Mouse (Mus musculus): ENCODE measurements around the gene Arl4c. TPM values are rescaled to one million over a fixed set of nuclear protein-coding genes. Genes with fewer than 3 reads are reported as not detected.

Gene Arl4c
- polyA plus RNA-seq, 1 experiment from 2014 or later = 1.5 TPM

- Histone ChIP-seq H3K36me3 (replicated peaks; ENCODE audit: insufficient read depth, low read length) (no peaks in the 10 kb centered on the region), H3K9ac (replicated peaks) (no peak overlapping the region), H3K9me3 (ENCODE audit: low read length) (no peaks in the 10 kb centered on the region), H3K27me3 (ENCODE audit: insufficient read depth, low read length) (peaks cover 8% of the 10 kb centered on the region), H3K4me1 (ENCODE audit: insufficient read depth) (no peaks in the 10 kb centered on the region), H3K4me3 (ENCODE audit: low read depth, low read length) (no peak overlapping the region), H3K27ac (ENCODE audit: low read depth) (no peak overlapping the region), H3K4me2 (ENCODE audit: low read depth, low read length) (no peak overlapping the region)
- WGBS (ENCODE audit: insufficient replicate concordance) = 71% methylated on average over 6 of the region's 6 CpGs
- DNase-seq (no peak), ATAC-seq (no peak)
- TF ChIP-seq EP300 (IDR thresholded peaks at IDR 0.05; ENCODE audit: low read depth) (no peak), CTCF (IDR thresholded peaks at IDR 0.05; ENCODE audit: low read depth) (no peak)
These were observed 5.5 kb upstream of the Arl4c start for GRCm38 (mm10) chr1:88707536-88707935.

- H3K9me3 ChIP-seq (ENCODE audit: low read length) = no peaks in the 10 kb centered on the region
- peaks cover 3% of the 10 kb centered on the region; the same call in 1 of the 2 replicates for H3K4me1 ChIP-seq (ENCODE audit: insufficient read depth)
- DNase-seq (peak; percentile 91), ATAC-seq (peak; percentile 77)
- no peak overlapping the region for H3K4me3 ChIP-seq (ENCODE audit: low read depth, low read length)
- H3K36me3 ChIP-seq (replicated peaks; ENCODE audit: insufficient read depth, low read length) = no peaks in the 10 kb centered on the region
- no peak overlapping the region for H3K9ac ChIP-seq (replicated peaks)
- H3K4me2 ChIP-seq (ENCODE audit: low read depth, low read length) = no peak overlapping the region
- TF ChIP-seq CTCF (IDR thresholded peaks at IDR 0.05; ENCODE audit: low read depth) (peak; percentile 99), EP300 (IDR thresholded peaks at IDR 0.05; ENCODE audit: low read depth) (no peak)
- H3K27me3 ChIP-seq (ENCODE audit: insufficient read depth, low read length) = peaks cover 24% of the 10 kb centered on the region
- no peak overlapping the region for H3K27ac ChIP-seq (ENCODE audit: low read depth)
- WGBS (ENCODE audit: insufficient replicate concordance) = 2% methylated on average over 15 of the region's 15 CpGs
These were observed 3.8 kb upstream of the Arl4c start for GRCm38 (mm10) chr1:88705799-88706198.

DNA sequence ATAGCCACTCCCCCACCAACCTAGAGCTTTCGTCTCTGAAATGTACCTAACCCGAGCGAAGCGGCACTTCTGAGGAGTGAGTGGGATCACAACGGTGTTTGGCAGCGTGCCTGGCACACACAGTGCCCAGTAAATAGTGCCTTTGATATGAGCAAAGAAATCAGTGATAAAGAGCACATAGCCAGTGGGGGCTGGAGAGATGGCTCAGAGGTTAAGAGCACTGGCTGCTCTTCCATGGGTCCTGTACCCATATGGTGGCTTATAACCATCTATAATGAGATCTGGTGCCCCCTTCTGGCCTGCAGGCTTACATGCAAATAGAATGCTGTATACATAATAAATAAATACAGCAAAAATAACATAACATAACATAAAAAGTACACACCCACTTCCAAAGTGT lies 3.0 kb upstream of the Arl4c start:
- no peak overlapping the region for H3K4me3 ChIP-seq (ENCODE audit: low read depth, low read length)
- H3K27me3 ChIP-seq (ENCODE audit: insufficient read depth, low read length) = peaks cover 31% of the 10 kb centered on the region
- no peak overlapping the region for H3K27ac ChIP-seq (ENCODE audit: low read depth)
- H3K4me2 ChIP-seq (ENCODE audit: low read depth, low read length) = no peak overlapping the region
- TF ChIP-seq CTCF (IDR thresholded peaks at IDR 0.05; ENCODE audit: low read depth) (peak; percentile 64), EP300 (IDR thresholded peaks at IDR 0.05; ENCODE audit: low read depth) (no peak)
- no peaks in the 10 kb centered on the region for H3K9me3 ChIP-seq (ENCODE audit: low read length)
- DNase-seq (peak; percentile 45), ATAC-seq (no peak)
- H3K4me1 ChIP-seq (ENCODE audit: insufficient read depth) = peaks cover 5% of the 10 kb centered on the region; the same call in 1 of the 2 replicates
- 68% methylated on average over 6 of the region's 6 CpGs for WGBS (ENCODE audit: insufficient replicate concordance)
- H3K9ac ChIP-seq (replicated peaks) = no peak overlapping the region
- H3K36me3 ChIP-seq (replicated peaks; ENCODE audit: insufficient read depth, low read length) = no peaks in the 10 kb centered on the region

GRCm38 (mm10) chr1:88700961-88701861 lies 810 bp downstream of the Arl4c start:
- TF ChIP-seq EP300 (IDR thresholded peaks at IDR 0.05; ENCODE audit: low read depth) = no peak
- TF ChIP-seq CTCF (IDR thresholded peaks at IDR 0.05; ENCODE audit: low read depth) = no peak
- Histone ChIP-seq H3K9me3 (ENCODE audit: low read length) (no peaks in the 10 kb centered on the region), H3K36me3 (replicated peaks; ENCODE audit: insufficient read depth, low read length) (no peaks in the 10 kb centered on the region), H3K4me3 (ENCODE audit: low read depth, low read length) (peak overlapping the region; percentile 69), H3K27ac (ENCODE audit: low read depth) (peak overlapping the region; percentile 77), H3K4me2 (ENCODE audit: low read depth, low read length) (peak overlapping the region; percentile 92), H3K9ac (replicated peaks) (peak overlapping the region; percentile 67), H3K27me3 (ENCODE audit: insufficient read depth, low read length) (peaks cover 27% of the 10 kb centered on the region), H3K4me1 (ENCODE audit: insufficient read depth) (peaks cover 5% of the 10 kb centered on the region; the same call in 1 of the 2 replicates)
- DNase-seq (peak; percentile 29), ATAC-seq (peak; percentile 26; the same call in 1 of the 2 replicates)
- under 1% methylated on average over 78 of the region's 78 CpGs for WGBS (ENCODE audit: insufficient replicate concordance)

- peak; percentile 28 for DNase-seq
- no peaks in the 10 kb centered on the region for H3K9me3 ChIP-seq (ENCODE audit: low read length)
- H3K27ac ChIP-seq (ENCODE audit: low read depth) = no peak overlapping the region
- H3K4me3 ChIP-seq (ENCODE audit: low read depth, low read length) = peak overlapping the region; percentile 69
- peaks cover 5% of the 10 kb centered on the region; the same call in 1 of the 2 replicates for H3K4me1 ChIP-seq (ENCODE audit: insufficient read depth)
- H3K9ac ChIP-seq (replicated peaks) = peak overlapping the region; percentile 67
- H3K36me3 ChIP-seq (replicated peaks; ENCODE audit: insufficient read depth, low read length) = no peaks in the 10 kb centered on the region
- WGBS (ENCODE audit: insufficient replicate concordance) = 28% methylated on average over 25 of the region's 25 CpGs
- H3K4me2 ChIP-seq (ENCODE audit: low read depth, low read length) = peak overlapping the region; percentile 92
- TF ChIP-seq CTCF (IDR thresholded peaks at IDR 0.05; ENCODE audit: low read depth) (no peak), EP300 (IDR thresholded peaks at IDR 0.05; ENCODE audit: low read depth) (no peak)
- no peak for ATAC-seq
- H3K27me3 ChIP-seq (ENCODE audit: insufficient read depth, low read length) = peaks cover 27% of the 10 kb centered on the region
These were observed 1.9 kb downstream of the Arl4c start for GRCm38 (mm10) chr1:88699856-88700791.

All from liver, postnatal 0 days (tissue).